Mouse (Mus musculus) forelimb bud, embryonic 11.5 days (tissue): ENCODE data around the gene Tpsg1.

Experiments
- DNase-seq: peaks from one replicate; pipeline ENCODE4 v3.0.0-alpha.2; 2012; ENCODE audit warnings: low read depth, low spot score

The Tpsg1 gene

GRCm38 (mm10) chr17:25408302-25408999 is 39.4 kb downstream of the Tpsg1 start:
- DNase-seq: no peak

GRCm38 (mm10) chr17:25409621-25410020 is 40.5 kb downstream of the Tpsg1 start:
- no peak for DNase-seq

- DNase-seq: no peak
These were observed 41.1 kb downstream of the Tpsg1 start for GRCm38 (mm10) chr17:25410180-25410579.

DNA sequence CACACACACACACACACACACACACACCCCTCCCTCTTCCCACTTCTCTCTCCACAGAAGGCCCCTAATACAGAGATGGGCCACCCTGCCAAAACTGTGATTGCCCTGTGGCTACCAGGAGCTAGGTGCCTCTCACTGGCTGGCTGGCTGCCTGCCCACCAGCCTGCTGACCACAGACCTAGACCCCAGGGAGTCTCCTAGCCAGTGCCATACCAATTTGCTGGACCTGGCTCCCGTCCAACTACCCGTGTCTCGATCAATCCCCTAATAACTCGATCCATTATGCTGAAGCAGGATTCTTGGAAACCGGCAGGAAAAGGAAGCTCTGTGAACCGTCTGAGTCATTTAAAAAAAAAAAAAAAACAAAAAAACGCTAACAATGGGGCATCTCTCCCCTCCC is 41.7 kb downstream of the Tpsg1 start:
- DNase-seq: no peak

DNA sequence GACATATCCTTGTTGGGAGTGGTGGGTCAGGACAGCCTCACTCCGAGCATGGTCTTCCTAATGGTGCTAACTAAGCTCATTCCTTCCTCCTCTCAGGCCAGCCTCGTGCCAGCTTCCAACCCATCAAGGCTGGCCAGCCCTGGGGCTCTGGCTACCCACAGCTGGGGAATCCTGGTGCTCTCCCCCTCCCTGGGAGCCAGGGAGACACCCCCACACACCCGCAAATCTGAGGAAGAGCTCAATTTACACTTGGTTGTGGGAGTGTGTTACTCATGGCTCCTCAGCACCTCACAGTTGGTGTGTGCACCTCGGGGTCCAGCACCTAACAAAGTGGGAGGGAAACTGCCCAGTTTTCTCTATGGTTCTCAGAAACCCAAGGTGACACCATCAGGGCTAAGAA is 42.2 kb downstream of the Tpsg1 start:
- no peak for DNase-seq

- no peak for DNase-seq
These were observed 45.1 kb downstream of the Tpsg1 start for GRCm38 (mm10) chr17:25414209-25414608.

- no peak for DNase-seq
These were observed 45.8 kb downstream of the Tpsg1 start for GRCm38 (mm10) chr17:25414917-25415316.

GRCm38 (mm10) chr17:25415421-25415913 is 46.4 kb downstream of the Tpsg1 start:
- DNase-seq: peak; percentile 62

- DNase-seq: peak; percentile 28
These were observed 47.1 kb downstream of the Tpsg1 start for GRCm38 (mm10) chr17:25416219-25416618.

DNA sequence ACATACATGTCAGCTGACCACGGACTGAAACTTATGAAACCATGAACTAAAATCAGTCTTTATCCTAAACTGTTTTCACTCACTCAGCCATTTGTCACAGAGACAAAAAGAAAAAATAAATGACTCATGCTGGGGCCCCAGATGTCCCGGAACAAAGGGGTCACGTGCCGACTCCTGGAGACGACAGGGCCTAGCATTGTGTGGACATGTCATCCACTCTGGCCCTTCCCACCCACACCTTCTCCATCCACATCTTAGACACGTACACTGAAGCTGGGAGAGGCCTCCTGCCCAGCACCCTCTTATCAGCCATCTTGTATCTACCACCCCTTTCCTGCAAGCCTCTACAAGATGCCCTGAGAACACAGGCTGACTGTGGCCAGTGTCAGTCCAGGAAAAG is 48.9 kb downstream of the Tpsg1 start:
- DNase-seq: no peak

GRCm38 (mm10) chr17:25418926-25419325 is 49.9 kb downstream of the Tpsg1 start:
- peak; percentile 64 for DNase-seq

GRCm38 (mm10) chr17:25420998-25421397 is 51.9 kb downstream of the Tpsg1 start:
- DNase-seq: no peak
